Mouse (Mus musculus) hindbrain, embryonic 14.5 days (tissue): ENCODE data around the gene Pola2. TPM values are rescaled to one million over a fixed set of nuclear protein-coding genes. Genes with fewer than 3 reads are reported as not detected.

Experiments used
- ATAC-seq: fragments of 200-750 bp; cut with Nextera tagmentation; 2 replicates; pipeline ENCODE4 v1.8.0; 2017; ENCODE audit warnings: moderate number of reproducible peaks, mild to moderate bottlenecking, moderate TSS enrichment, moderate library complexity; ENCODE audit not compliant: low FRiP score
- DNase-seq: peaks from one replicate; pipeline ENCODE4 v3.0.0-alpha.2; 2015; ENCODE audit warnings: low spot score
- H3K27ac ChIP-seq: fragments of 300-500 bp; sonication (generic); 2 replicates; pipeline ENCODE4 v1.5.1; 2014; ENCODE audit warnings: mild to moderate bottlenecking, moderate library complexity
- H3K27me3 ChIP-seq: fragments of 300-500 bp; sonication (generic); 2 replicates; pipeline ENCODE4 v1.6.1; 2014; ENCODE audit warnings: mild to moderate bottlenecking, low read length, mixed read lengths; ENCODE audit not compliant: control insufficient read depth, insufficient read depth
- H3K36me3 ChIP-seq: fragments of 300-500 bp; sonication (generic); replicated peaks from 2 replicates; pipeline ENCODE4 v1.6.1; 2014; ENCODE audit not compliant: control insufficient read depth, insufficient read depth
- H3K4me1 ChIP-seq: fragments of 300-500 bp; sonication (generic); replicated peaks from 2 replicates; pipeline ENCODE4 v1.6.1; 2014; ENCODE audit warnings: antibody characterized with exemption, low read length, mixed read lengths; ENCODE audit not compliant: control insufficient read depth, insufficient read depth
- H3K4me2 ChIP-seq: fragments of 300-500 bp; sonication (generic); replicated peaks from 2 replicates; pipeline ENCODE4 v1.6.1; 2014; ENCODE audit warnings: mild to moderate bottlenecking, moderate library complexity
- H3K4me3 ChIP-seq: fragments of 300-500 bp; sonication (generic); replicated peaks from 2 replicates; pipeline ENCODE4 v1.5.1; 2014; ENCODE audit warnings: mild to moderate bottlenecking, low read length
- H3K9ac ChIP-seq: fragments of 300-500 bp; sonication (generic); 2 replicates; pipeline ENCODE4 v1.6.1; 2014
- H3K9me3 ChIP-seq: fragments of 300-500 bp; sonication (generic); 2 replicates; pipeline ENCODE4 v1.6.1; 2016; ENCODE audit warnings: low read length; ENCODE audit not compliant: control insufficient read depth
- WGBS: fragments of 180-500 bp; shearing (Covaris S2); extraction: QIAGEN DNeasy Blood & Tissue Kit; methylation state at CpG from one replicate; pipeline ENCODE4 v1.1.7; 2014; 5-methylcytosine and 5-hydroxymethylcytosine counted together
- polyA plus RNA-seq: library from polyadenylated mRNA; unstranded; fragments of >200 nt; fragmentation: Nextera tagmentation; extraction: Ambion mirVana; gene quantifications from 2 replicates; pipeline ENCODE4 v1.2.1, GENCODE M21; 2014

Pola2 gene
- polyA plus RNA-seq, 1 experiment from 2014 or later = 22.2 TPM

- Histone ChIP-seq H3K4me1 (peaks cover 16% of the 10 kb centered on the region; the same call in 1 of the 2 replicates), H3K9ac (peak overlapping the region; percentile 70), H3K27me3 (no peaks in the 10 kb centered on the region), H3K4me2 (peak overlapping the region; percentile 69), H3K36me3 (no peaks in the 10 kb centered on the region), H3K27ac (peak overlapping the region; percentile 74), H3K9me3 (no peaks in the 10 kb centered on the region), H3K4me3 (peak overlapping the region; percentile 61)
- ATAC-seq = peak; percentile 75
- WGBS = under 1% methylated on average over 38 of the region's 38 CpGs
- peak; percentile 94 for DNase-seq
Observed at GRCm38 (mm10) chr19:5923990-5924712, 39.9 kb downstream of the Pola2 start.

- H3K27ac ChIP-seq = no peak overlapping the region
- peaks cover 7% of the 10 kb centered on the region for H3K36me3 ChIP-seq
- peak overlapping the region; percentile 69 for H3K4me2 ChIP-seq
- DNase-seq = no peak
- 88% methylated on average over 3 of the region's 3 CpGs for WGBS
- H3K4me3 ChIP-seq = no peak overlapping the region
- H3K9ac ChIP-seq = no peak overlapping the region
- peaks cover 16% of the 10 kb centered on the region; the same call in 1 of the 2 replicates for H3K4me1 ChIP-seq
- no peaks in the 10 kb centered on the region for H3K27me3 ChIP-seq
- ATAC-seq = no peak
- H3K9me3 ChIP-seq = no peaks in the 10 kb centered on the region
Observed at GRCm38 (mm10) chr19:5922963-5923362, 41.0 kb downstream of the Pola2 start.

GRCm38 (mm10) chr19:5922119-5922942 lies 41.7 kb downstream of the Pola2 start:
- ATAC-seq (no peak), DNase-seq (no peak)
- H3K9me3 ChIP-seq = no peaks in the 10 kb centered on the region
- H3K9ac ChIP-seq = peak overlapping the region; percentile 49
- no peaks in the 10 kb centered on the region for H3K27me3 ChIP-seq
- H3K27ac ChIP-seq = no peak overlapping the region
- peaks cover 16% of the 10 kb centered on the region; the same call in 1 of the 2 replicates for H3K4me1 ChIP-seq
- peaks cover 13% of the 10 kb centered on the region for H3K36me3 ChIP-seq
- no peak overlapping the region; the same call in 1 of the 2 replicates for H3K4me3 ChIP-seq
- H3K4me2 ChIP-seq = peak overlapping the region; percentile 69
- WGBS = 80% methylated on average over 15 of the region's 15 CpGs

- Histone ChIP-seq H3K27ac (no peak overlapping the region), H3K4me3 (no peak overlapping the region; the same call in 1 of the 2 replicates), H3K27me3 (no peaks in the 10 kb centered on the region), H3K36me3 (peaks cover 20% of the 10 kb centered on the region), H3K9ac (peak overlapping the region; percentile 49), H3K4me1 (peaks cover 16% of the 10 kb centered on the region; the same call in 1 of the 2 replicates), H3K9me3 (no peaks in the 10 kb centered on the region), H3K4me2 (peak overlapping the region; percentile 69)
- 22% methylated on average over 9 of the region's 9 CpGs for WGBS
- ATAC-seq (no peak), DNase-seq (no peak)
Observed at GRCm38 (mm10) chr19:5921715-5922114, 42.3 kb downstream of the Pola2 start.

GRCm38 (mm10) chr19:5913007-5913719 lies 50.8 kb downstream of the Pola2 start, which contains the start of gene Dpf2:
TSS of gene Dpf2 (minus strand) at chr19:5913010.
- Histone ChIP-seq H3K4me2 (peak within 1 kb of the TSS; percentile 75), H3K4me1 (peaks cover 28% of the 10 kb centered on the region), H3K9ac (peak within 1 kb of the TSS; percentile 88), H3K27me3 (no peaks in the 10 kb centered on the region), H3K36me3 (peaks cover 14% of the 10 kb centered on the region), H3K27ac (peak within 1 kb of the TSS; percentile 75), H3K4me3 (peak within 1 kb of the TSS; percentile 83), H3K9me3 (no peaks in the 10 kb centered on the region)
- ATAC-seq = peak; percentile 53
- DNase-seq = no peak
- 23% methylated on average over 13 of the region's 13 CpGs for WGBS

- H3K9me3 ChIP-seq = no peaks in the 10 kb centered on the region
- peak overlapping the region; percentile 75 for H3K27ac ChIP-seq
- H3K36me3 ChIP-seq = peaks cover 8% of the 10 kb centered on the region; the same call in 1 of the 2 replicates
- ATAC-seq (peak; percentile 93), DNase-seq (peak; percentile 100)
- H3K4me1 ChIP-seq = peaks cover 28% of the 10 kb centered on the region
- peak overlapping the region; percentile 75 for H3K4me2 ChIP-seq
- peak overlapping the region; percentile 88 for H3K9ac ChIP-seq
- no peaks in the 10 kb centered on the region for H3K27me3 ChIP-seq
- peak overlapping the region; percentile 83 for H3K4me3 ChIP-seq
- under 1% methylated on average over 58 of the region's 59 CpGs for WGBS
Observed at GRCm38 (mm10) chr19:5912103-5913006, 51.6 kb downstream of the Pola2 start.

- Histone ChIP-seq H3K27ac (peak overlapping the region; percentile 75), H3K27me3 (no peaks in the 10 kb centered on the region), H3K36me3 (peaks cover 9% of the 10 kb centered on the region), H3K9ac (peak overlapping the region; percentile 88), H3K4me2 (peak overlapping the region; percentile 75), H3K9me3 (no peaks in the 10 kb centered on the region), H3K4me1 (peaks cover 28% of the 10 kb centered on the region), H3K4me3 (peak overlapping the region; percentile 83)
- ATAC-seq = no peak
- WGBS = 8% methylated on average over 14 of the region's 14 CpGs
- no peak for DNase-seq
Observed at GRCm38 (mm10) chr19:5911430-5912102, 52.4 kb downstream of the Pola2 start.

GRCm38 (mm10) chr19:5910221-5910620 lies 53.8 kb downstream of the Pola2 start:
- 45% methylated on average over 6 of the region's 6 CpGs for WGBS
- Histone ChIP-seq H3K4me2 (peak overlapping the region; percentile 75), H3K9me3 (no peaks in the 10 kb centered on the region), H3K27ac (peak overlapping the region; percentile 71), H3K4me3 (peak overlapping the region; percentile 83), H3K9ac (peak overlapping the region; percentile 88), H3K27me3 (no peaks in the 10 kb centered on the region), H3K4me1 (peaks cover 28% of the 10 kb centered on the region), H3K36me3 (peaks cover 23% of the 10 kb centered on the region)
- ATAC-seq (no peak), DNase-seq (no peak)
